Mouse (Mus musculus): ENCODE data around the gene Gm17428.

DNA sequence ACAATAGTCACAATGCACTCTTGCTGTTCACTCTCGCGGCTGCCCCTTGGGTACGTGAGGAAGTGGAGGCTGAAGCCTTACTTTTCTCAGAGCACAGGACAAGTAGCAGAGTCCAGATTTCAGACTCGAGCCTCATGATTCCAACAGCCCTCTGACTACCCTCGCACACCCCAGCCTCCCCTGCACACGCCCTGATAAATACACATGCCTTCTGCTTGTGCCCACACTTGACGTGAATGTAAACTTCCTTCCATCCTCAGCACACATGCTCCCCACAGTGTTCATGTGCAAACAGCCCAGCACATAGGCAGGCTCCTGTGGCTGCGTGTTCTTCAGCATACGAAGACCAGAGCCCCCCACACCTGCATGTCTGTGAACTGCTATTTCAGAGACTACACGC, 16.9 kb downstream of the Gm17428 start:
- TF ChIP-seq CTCF (IDR thresholded peaks at IDR 0.05; ENCODE audit: extremely low read depth, insufficient read depth, low read length) (no peak), POLR2A (IDR thresholded peaks at IDR 0.05; ENCODE audit: extremely low read depth, insufficient read depth, low read length) (no peak)

All from cortical plate, adult 2 months (tissue).